Mouse (Mus musculus): ENCODE measurements around the gene Tnip1. TPM values are rescaled to one million over a fixed set of nuclear protein-coding genes. Genes with fewer than 3 reads are reported as not detected.

The Tnip1 gene
- 3.7 TPM in 2 replicates for polyA plus RNA-seq (2012)

DNA sequence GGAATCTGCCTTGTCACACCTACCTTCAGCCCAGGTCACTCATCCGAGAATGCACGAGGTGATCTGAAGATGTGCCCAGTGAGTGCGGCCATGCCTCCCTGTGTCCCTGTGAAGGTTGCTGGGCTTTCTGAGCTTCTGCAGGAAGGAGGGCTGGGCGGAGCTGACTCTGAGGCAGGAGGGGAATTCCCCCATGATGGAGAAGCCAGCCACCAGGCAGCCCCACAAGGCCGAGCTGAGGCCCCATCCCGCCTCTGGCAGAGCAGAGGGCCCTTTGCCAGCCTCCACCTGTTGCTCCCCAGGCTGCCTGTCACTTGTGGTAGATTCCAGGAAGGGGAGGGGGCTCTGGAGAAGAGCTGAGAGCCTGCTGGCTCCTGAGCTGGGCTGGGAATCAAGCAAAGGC lies at the start of gene Tnip1:
TSS of gene Tnip1 (minus strand) at position 108 of the 400 bp plus-strand sequence.
- Histone ChIP-seq H3K9me3 (ENCODE audit: control insufficient read depth, low read length) (no peaks in the 10 kb centered on the region), H3K27me3 (ENCODE audit: control insufficient read depth) (no peaks in the 10 kb centered on the region), H3K36me3 (ENCODE audit: control insufficient read depth) (no peaks in the 10 kb centered on the region), H3K4me1 (ENCODE audit: control insufficient read depth) (peaks cover 29% of the 10 kb centered on the region), H3K4me3 (replicated peaks) (no peak within 1 kb of the TSS)
- TF ChIP-seq TAL1 (IDR thresholded peaks at IDR 0.05; ENCODE audit: low read length) (no peak), GATA1 (IDR thresholded peaks at IDR 0.05; ENCODE audit: low read length) (no peak)

DNA sequence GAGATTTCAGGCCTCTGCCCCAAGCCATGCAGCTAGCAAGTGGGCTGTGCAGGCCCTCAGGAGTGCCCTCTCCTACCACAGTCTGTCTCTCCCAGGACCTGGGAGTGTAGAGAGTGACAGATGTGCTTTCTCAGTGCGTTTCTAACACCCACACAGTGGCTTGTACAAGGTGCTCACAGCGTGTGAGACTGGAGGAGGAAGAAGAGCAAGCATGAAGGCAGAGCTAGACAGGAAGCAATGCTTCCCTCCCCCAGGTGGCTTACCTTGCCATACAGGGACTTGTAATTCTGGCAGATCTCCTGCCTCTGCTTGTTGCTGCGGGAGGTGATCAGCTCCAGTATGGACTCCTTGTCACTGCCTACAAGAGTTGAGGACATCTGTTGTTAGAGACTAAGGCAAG lies 48.7 kb upstream of the Tnip1 start:
- H3K4me1 ChIP-seq (ENCODE audit: control insufficient read depth): no peaks in the 10 kb centered on the region
- TF ChIP-seq TAL1 (IDR thresholded peaks at IDR 0.05; ENCODE audit: low read length) (no peak), GATA1 (IDR thresholded peaks at IDR 0.05; ENCODE audit: low read length) (no peak)
- no peak overlapping the region for H3K4me3 ChIP-seq (replicated peaks)
- peaks cover 13% of the 10 kb centered on the region; the same call in 1 of the 2 replicates for H3K36me3 ChIP-seq (ENCODE audit: control insufficient read depth)
- no peaks in the 10 kb centered on the region for H3K27me3 ChIP-seq (ENCODE audit: control insufficient read depth)
- no peaks in the 10 kb centered on the region for H3K9me3 ChIP-seq (ENCODE audit: control insufficient read depth, low read length)

DNA sequence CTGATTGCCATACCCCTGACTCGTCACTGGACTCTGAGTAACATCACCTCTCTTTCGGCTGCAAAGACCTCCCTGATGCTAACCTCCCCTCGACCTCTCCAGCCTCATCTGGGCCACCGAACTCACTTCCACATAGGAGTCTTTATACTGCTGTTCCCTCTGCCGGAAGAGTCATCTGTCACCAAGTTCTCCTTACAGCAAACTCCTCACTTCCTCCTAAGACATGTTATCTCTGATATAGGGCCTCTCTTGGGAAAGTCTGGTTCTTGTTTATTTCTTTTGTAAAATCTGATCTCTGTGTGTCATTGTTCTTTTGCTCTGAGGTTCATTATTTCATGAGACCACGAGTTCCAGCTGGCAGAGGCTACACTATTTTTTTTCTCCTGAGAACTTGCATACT lies 45.5 kb upstream of the Tnip1 start:
- Histone ChIP-seq H3K4me3 (replicated peaks) (no peak overlapping the region), H3K27me3 (ENCODE audit: control insufficient read depth) (no peaks in the 10 kb centered on the region), H3K36me3 (ENCODE audit: control insufficient read depth) (peaks cover 13% of the 10 kb centered on the region; the same call in 1 of the 2 replicates), H3K4me1 (ENCODE audit: control insufficient read depth) (no peaks in the 10 kb centered on the region), H3K9me3 (ENCODE audit: control insufficient read depth, low read length) (no peaks in the 10 kb centered on the region)
- no peak for TF ChIP-seq GATA1 (IDR thresholded peaks at IDR 0.05; ENCODE audit: low read length)
- no peak for TF ChIP-seq TAL1 (IDR thresholded peaks at IDR 0.05; ENCODE audit: low read length)

DNA sequence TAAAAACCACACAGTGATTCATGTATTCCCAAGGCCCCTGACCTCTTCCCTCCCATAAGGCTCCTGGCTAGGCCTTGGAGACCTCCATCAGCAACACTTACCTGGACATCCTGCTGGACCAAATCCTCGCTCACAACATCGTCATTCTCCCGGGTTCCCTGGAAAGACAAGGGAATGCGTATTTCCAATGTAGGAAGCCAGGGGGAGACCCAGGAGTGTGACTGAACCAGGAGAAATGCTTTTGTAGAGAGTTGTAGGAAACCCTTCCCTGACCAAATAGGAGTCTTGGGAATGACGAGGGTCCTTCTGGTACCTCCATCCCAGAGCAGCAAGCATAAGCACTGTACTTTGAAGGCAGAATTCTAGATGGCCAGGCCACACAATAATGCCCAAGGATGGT lies 43.0 kb upstream of the Tnip1 start:
- no peak for TF ChIP-seq TAL1 (IDR thresholded peaks at IDR 0.05; ENCODE audit: low read length)
- TF ChIP-seq GATA1 (IDR thresholded peaks at IDR 0.05; ENCODE audit: low read length): no peak
- no peaks in the 10 kb centered on the region for H3K4me1 ChIP-seq (ENCODE audit: control insufficient read depth)
- H3K9me3 ChIP-seq (ENCODE audit: control insufficient read depth, low read length): peaks cover 7% of the 10 kb centered on the region
- no peak overlapping the region for H3K4me3 ChIP-seq (replicated peaks)
- no peaks in the 10 kb centered on the region for H3K27me3 ChIP-seq (ENCODE audit: control insufficient read depth)
- H3K36me3 ChIP-seq (ENCODE audit: control insufficient read depth): peaks cover 17% of the 10 kb centered on the region

DNA sequence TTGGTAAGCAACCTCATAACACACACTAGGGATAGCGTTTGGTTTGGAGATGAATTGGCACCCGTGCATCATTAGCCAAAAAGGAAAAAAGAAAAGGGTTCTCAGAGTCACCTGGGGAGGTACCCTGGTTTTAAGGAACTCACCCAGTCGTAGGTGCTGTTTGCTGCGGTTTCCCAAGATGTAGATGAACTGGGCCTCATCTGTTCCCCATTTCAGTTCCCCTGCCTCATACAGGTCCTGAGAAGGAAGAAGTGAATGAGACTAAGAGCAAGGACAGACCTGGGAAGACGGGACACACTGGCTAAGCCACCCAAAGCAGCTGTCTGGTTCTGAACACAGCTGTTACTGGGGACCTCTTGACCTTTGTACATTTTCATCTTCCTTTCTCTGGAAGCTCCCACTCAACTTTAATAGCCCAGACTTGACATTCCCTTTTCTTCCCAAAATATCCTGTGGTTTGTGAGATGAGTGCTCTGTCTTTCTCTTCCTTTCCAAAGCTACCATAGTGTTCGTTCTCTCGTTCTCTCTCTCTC lies 42.3 kb upstream of the Tnip1 start:
- TF ChIP-seq GATA1 (IDR thresholded peaks at IDR 0.05; ENCODE audit: low read length): no peak
- TF ChIP-seq TAL1 (IDR thresholded peaks at IDR 0.05; ENCODE audit: low read length): no peak
- H3K27me3 ChIP-seq (ENCODE audit: control insufficient read depth): no peaks in the 10 kb centered on the region
- peaks cover 17% of the 10 kb centered on the region for H3K36me3 ChIP-seq (ENCODE audit: control insufficient read depth)
- no peak overlapping the region for H3K4me3 ChIP-seq (replicated peaks)
- no peaks in the 10 kb centered on the region for H3K4me1 ChIP-seq (ENCODE audit: control insufficient read depth)
- H3K9me3 ChIP-seq (ENCODE audit: control insufficient read depth, low read length): peaks cover 7% of the 10 kb centered on the region

DNA sequence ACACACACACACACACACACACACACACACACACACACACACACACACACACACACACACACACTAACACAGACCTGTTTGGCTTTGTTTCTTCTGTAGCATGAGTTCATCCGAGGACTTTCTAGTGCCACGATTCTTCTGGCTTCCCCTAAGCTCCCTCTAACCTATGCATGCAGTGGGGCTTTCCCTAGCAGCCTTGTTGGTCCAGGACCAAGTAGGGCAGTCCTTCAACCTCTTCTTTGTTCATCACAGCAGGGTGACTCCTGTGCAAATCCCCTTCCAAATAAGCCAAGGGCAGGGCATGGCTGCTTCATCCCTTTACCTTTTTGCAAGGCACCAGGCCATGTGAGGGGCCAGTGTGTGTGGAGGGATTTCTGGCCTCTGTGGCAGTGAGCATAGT lies 36.0 kb upstream of the Tnip1 start:
- no peak overlapping the region for H3K4me3 ChIP-seq (replicated peaks)
- TF ChIP-seq GATA1 (IDR thresholded peaks at IDR 0.05; ENCODE audit: low read length): no peak
- TF ChIP-seq TAL1 (IDR thresholded peaks at IDR 0.05; ENCODE audit: low read length): no peak
- peaks cover 7% of the 10 kb centered on the region for H3K9me3 ChIP-seq (ENCODE audit: control insufficient read depth, low read length)
- no peaks in the 10 kb centered on the region for H3K27me3 ChIP-seq (ENCODE audit: control insufficient read depth)
- H3K4me1 ChIP-seq (ENCODE audit: control insufficient read depth): no peaks in the 10 kb centered on the region
- H3K36me3 ChIP-seq (ENCODE audit: control insufficient read depth): peaks cover 14% of the 10 kb centered on the region

DNA sequence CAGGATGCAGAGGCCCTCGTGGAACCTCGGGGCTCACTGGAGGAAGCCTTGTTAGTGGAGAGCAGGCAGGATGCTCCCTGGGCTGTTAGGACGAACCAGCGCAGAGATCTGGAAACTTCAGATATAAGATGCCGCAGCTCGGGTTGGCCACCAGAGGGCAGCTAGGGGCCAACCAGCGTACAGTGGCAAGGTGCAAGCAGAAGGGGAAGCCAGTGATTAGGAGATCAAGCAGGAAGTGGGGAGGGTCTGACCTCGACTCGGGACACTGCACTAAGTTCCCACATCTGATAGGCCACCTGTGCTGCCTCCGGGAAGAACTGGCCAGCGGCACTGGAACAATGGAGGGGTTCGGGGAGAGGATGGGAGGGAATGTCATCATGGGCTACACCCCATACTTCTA lies 35.6 kb upstream of the Tnip1 start:
- peaks cover 14% of the 10 kb centered on the region for H3K36me3 ChIP-seq (ENCODE audit: control insufficient read depth)
- H3K9me3 ChIP-seq (ENCODE audit: control insufficient read depth, low read length): peaks cover 7% of the 10 kb centered on the region
- no peaks in the 10 kb centered on the region for H3K27me3 ChIP-seq (ENCODE audit: control insufficient read depth)
- no peak overlapping the region for H3K4me3 ChIP-seq (replicated peaks)
- no peak for TF ChIP-seq TAL1 (IDR thresholded peaks at IDR 0.05; ENCODE audit: low read length)
- TF ChIP-seq GATA1 (IDR thresholded peaks at IDR 0.05; ENCODE audit: low read length): no peak
- no peaks in the 10 kb centered on the region for H3K4me1 ChIP-seq (ENCODE audit: control insufficient read depth)

DNA sequence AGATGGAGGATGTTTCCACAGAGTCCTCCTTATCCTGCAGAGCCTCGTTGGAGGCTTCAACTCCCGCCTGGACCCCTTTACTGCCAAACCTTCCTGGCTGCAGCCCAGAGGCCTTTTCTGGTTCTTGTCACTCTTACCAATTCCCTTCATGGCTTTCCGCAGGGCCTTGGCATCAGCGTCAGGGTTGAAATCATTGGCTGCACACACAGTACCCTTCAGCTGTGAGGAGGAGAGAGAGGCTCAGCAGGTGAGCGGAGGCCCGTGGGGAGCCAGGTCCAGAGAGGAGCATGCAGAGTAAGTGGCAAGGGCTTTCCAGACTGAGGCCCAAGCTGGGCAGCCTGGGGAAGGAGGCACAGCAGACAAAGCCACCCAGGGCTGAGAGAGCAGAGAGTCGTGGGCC lies 33.5 kb upstream of the Tnip1 start:
- peaks cover 6% of the 10 kb centered on the region for H3K9me3 ChIP-seq (ENCODE audit: control insufficient read depth, low read length)
- H3K27me3 ChIP-seq (ENCODE audit: control insufficient read depth): no peaks in the 10 kb centered on the region
- TF ChIP-seq GATA1 (IDR thresholded peaks at IDR 0.05; ENCODE audit: low read length) (no peak), TAL1 (IDR thresholded peaks at IDR 0.05; ENCODE audit: low read length) (no peak)
- no peaks in the 10 kb centered on the region for H3K4me1 ChIP-seq (ENCODE audit: control insufficient read depth)
- H3K36me3 ChIP-seq (ENCODE audit: control insufficient read depth): peaks cover 15% of the 10 kb centered on the region
- no peak overlapping the region for H3K4me3 ChIP-seq (replicated peaks)

DNA sequence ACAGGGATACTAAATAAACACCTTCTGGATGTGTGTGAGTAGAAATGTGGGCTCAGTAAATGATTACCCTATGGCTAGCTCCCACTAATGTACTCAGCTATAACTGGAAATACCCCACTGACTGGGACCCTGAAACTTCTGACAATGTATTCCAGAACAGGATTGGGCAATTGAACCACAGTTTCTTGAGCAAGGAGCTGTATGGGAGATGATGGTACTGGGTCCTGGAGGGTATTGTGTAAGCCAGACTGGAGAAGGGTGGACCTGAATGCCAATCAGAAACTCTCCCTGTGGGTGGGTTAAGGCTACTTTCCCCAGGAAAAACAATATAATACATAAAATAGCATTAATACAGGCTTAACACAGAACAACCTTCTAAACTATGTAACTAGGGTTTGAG lies 27.2 kb upstream of the Tnip1 start:
- H3K4me3 ChIP-seq (replicated peaks): no peak overlapping the region
- TF ChIP-seq TAL1 (IDR thresholded peaks at IDR 0.05; ENCODE audit: low read length) (no peak), GATA1 (IDR thresholded peaks at IDR 0.05; ENCODE audit: low read length) (no peak)
- H3K27me3 ChIP-seq (ENCODE audit: control insufficient read depth): no peaks in the 10 kb centered on the region
- H3K4me1 ChIP-seq (ENCODE audit: control insufficient read depth): no peaks in the 10 kb centered on the region
- H3K36me3 ChIP-seq (ENCODE audit: control insufficient read depth): peaks cover 3% of the 10 kb centered on the region; the same call in 1 of the 2 replicates
- peaks cover 3% of the 10 kb centered on the region; the same call in 1 of the 2 replicates for H3K9me3 ChIP-seq (ENCODE audit: control insufficient read depth, low read length)
